Mouse (Mus musculus) liver, embryonic 12.5 days (tissue): Measurements from ENCODE around the gene Foxp1. TPM values are rescaled to one million over a fixed set of nuclear protein-coding genes. Genes with fewer than 3 reads are reported as not detected.

Experiments
- ATAC-seq: fragments of 200-750 bp; cut with Nextera tagmentation; 2 replicates; pipeline ENCODE4 v1.8.0; 2017; ENCODE audit warnings: moderate number of reproducible peaks, mild to moderate bottlenecking, moderate library complexity
- H3K27ac ChIP-seq: fragments of 300-500 bp; sonication (generic); 2 replicates; pipeline ENCODE4 v1.5.1; 2016; ENCODE audit warnings: mild to moderate bottlenecking
- H3K27me3 ChIP-seq: fragments of 300-500 bp; sonication (generic); replicated peaks from 2 replicates; pipeline ENCODE4 v1.6.1; 2016; ENCODE audit warnings: mild to moderate bottlenecking, moderate library complexity
- H3K36me3 ChIP-seq: fragments of 300-500 bp; sonication (generic); 2 replicates; pipeline ENCODE4 v1.6.1; 2016; ENCODE audit warnings: mild to moderate bottlenecking, moderate library complexity
- H3K4me1 ChIP-seq: fragments of 300-500 bp; sonication (generic); 2 replicates; pipeline ENCODE4 v1.6.1; 2016
- H3K4me2 ChIP-seq: fragments of 300-500 bp; sonication (generic); 2 replicates; pipeline ENCODE4 v1.6.1; 2016; ENCODE audit warnings: mild to moderate bottlenecking, moderate library complexity
- H3K4me3 ChIP-seq: fragments of 300-500 bp; sonication (generic); 2 replicates; pipeline ENCODE4 v1.5.1; 2016; ENCODE audit warnings: mild to moderate bottlenecking, moderate library complexity
- H3K9ac ChIP-seq: fragments of 300-500 bp; sonication (generic); 2 replicates; pipeline ENCODE4 v1.6.1; 2016; ENCODE audit warnings: mild to moderate bottlenecking, moderate library complexity
- H3K9me3 ChIP-seq: fragments of 300-500 bp; sonication (generic); replicated peaks from 2 replicates; pipeline ENCODE4 v1.6.1; 2016; ENCODE audit warnings: mild to moderate bottlenecking, moderate library complexity
- WGBS: fragments of 180-500 bp; shearing (Covaris S2); methylation state at CpG from one replicate; pipeline ENCODE4 v1.1.7; 2016; ENCODE audit not compliant: insufficient replicate concordance; 5-methylcytosine and 5-hydroxymethylcytosine counted together
- polyA plus RNA-seq: library from polyadenylated mRNA; unstranded; fragments of >200 nt; fragmentation: Nextera tagmentation; extraction: Ambion mirVana; gene quantifications from 2 replicates; pipeline ENCODE4 v1.2.1, GENCODE M21; 2016

Foxp1 gene
- polyA plus RNA-seq, 1 experiment from 2014 or later, result 25.5 TPM

DNA sequence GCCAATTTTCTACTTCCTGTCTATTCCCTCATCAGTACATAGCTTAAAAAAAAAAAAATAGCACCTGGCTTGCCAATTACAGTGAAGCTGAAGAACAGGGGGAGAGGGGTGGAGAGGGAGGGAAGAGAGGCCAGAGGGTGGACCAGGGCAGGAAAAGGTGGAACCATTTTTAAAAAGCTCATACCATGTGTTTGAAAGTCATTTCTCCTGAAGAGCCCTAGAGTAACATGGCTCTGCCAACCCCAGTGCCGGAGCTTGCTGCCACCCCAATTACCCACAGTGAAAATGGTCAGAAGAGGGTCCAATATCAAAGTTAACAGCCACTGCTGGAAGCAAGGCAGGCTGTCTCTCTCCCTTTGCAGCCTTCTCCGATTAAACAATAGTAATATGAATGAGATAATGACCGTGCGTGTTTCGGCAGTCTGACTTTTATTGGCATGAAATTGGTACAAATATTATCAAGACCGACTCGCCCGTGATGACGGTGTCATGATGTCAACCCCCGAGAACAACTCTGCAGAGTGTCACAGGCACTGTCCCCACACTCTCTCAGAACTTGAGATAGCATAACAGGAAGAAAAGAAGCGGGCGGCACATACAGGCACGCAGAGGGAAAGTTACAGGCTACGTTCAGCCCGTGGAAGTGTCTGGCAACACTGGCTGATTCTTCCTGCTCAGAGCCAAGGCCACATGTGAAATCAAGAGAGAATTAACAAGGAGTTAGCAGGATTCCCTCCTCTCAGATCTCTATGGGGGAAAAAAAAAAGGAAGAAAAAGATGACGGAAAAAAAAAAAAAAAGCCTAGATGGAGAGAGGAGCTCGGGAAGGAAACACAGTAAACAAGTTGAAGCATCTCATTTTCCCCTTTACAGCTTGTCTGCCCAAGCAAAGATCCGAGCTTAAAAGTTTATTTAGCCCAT is 427.1 kb downstream of the Foxp1 start:
- ATAC-seq, result peak; percentile 79
- WGBS, result 9% methylated on average over 18 of the region's 18 CpGs
- peak overlapping the region; percentile 56 for H3K9ac ChIP-seq
- H3K4me3 ChIP-seq, result peak overlapping the region; percentile 43
- peak overlapping the region; percentile 66 for H3K27ac ChIP-seq
- peak overlapping the region; percentile 64 for H3K4me2 ChIP-seq
- H3K4me1 ChIP-seq, result peaks cover 57% of the 10 kb centered on the region
- no peaks in the 10 kb centered on the region for H3K36me3 ChIP-seq
- H3K27me3 ChIP-seq, result no peaks in the 10 kb centered on the region
- no peaks in the 10 kb centered on the region for H3K9me3 ChIP-seq

DNA sequence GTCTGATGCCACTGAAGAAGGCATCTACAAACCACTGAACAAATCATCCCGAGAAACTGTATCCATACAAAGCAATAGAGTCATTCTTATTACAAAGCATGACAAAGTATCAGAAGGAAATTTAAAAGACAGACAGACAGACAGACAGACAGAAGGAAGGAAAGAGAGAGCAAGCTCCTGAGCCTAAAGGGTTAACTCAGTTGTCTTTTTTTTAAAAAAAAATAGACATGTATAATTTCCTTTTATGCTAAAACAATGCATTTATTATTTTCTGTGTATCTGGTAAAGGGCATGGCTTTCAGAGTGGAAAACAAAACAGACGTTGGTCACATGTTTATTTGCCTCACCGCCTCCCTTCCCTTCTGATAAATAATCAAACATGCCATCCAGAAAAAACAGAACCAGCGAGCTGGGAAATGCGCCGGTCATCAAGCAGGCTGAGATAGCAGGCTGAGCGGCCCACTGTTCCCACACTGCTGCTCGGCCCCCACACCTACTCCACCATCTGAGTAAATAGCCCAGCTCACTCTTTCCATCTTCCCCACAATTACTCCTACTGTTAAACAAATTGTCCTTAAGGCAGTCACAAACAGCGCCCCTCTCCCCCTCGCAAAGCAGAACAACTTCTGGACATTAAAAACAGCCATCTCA is 428.1 kb downstream of the Foxp1 start:
- H3K4me2 ChIP-seq, result peak overlapping the region; percentile 64
- peak overlapping the region; percentile 56 for H3K9ac ChIP-seq
- H3K4me1 ChIP-seq, result peaks cover 56% of the 10 kb centered on the region
- peak overlapping the region; percentile 66 for H3K27ac ChIP-seq
- WGBS, result 14% methylated on average over 10 of the region's 10 CpGs
- peak; percentile 42; the same call in 1 of the 2 replicates for ATAC-seq
- no peaks in the 10 kb centered on the region for H3K9me3 ChIP-seq
- no peaks in the 10 kb centered on the region for H3K27me3 ChIP-seq
- H3K4me3 ChIP-seq, result peak overlapping the region; percentile 43
- H3K36me3 ChIP-seq, result no peaks in the 10 kb centered on the region

DNA sequence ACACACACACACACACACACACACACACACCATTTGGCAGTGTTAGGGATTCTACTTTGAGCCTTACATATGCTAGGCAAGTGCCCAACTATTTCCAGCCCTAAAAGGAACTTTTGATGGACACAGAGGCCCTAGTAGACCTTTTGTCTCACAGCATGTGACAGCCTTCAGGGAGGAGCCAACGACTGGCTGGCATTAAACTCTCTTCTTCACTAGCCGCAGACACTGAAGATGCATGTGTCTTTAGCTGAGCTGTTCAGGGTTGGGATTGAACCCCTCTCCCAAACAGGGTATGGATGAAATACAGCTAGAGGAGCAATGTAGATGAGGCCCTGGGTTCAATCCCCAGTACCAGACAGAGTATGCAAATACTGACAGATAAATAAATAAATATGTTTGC is 428.7 kb downstream of the Foxp1 start:
- H3K4me3 ChIP-seq, result no peak overlapping the region
- ATAC-seq, result no peak
- no peaks in the 10 kb centered on the region for H3K27me3 ChIP-seq
- peak overlapping the region; percentile 64 for H3K4me2 ChIP-seq
- H3K9ac ChIP-seq, result no peak overlapping the region
- no peaks in the 10 kb centered on the region for H3K9me3 ChIP-seq
- H3K4me1 ChIP-seq, result peaks cover 56% of the 10 kb centered on the region
- 53% methylated on average over 2 of the region's 2 CpGs for WGBS
- H3K36me3 ChIP-seq, result no peaks in the 10 kb centered on the region
- H3K27ac ChIP-seq, result no peak overlapping the region

DNA sequence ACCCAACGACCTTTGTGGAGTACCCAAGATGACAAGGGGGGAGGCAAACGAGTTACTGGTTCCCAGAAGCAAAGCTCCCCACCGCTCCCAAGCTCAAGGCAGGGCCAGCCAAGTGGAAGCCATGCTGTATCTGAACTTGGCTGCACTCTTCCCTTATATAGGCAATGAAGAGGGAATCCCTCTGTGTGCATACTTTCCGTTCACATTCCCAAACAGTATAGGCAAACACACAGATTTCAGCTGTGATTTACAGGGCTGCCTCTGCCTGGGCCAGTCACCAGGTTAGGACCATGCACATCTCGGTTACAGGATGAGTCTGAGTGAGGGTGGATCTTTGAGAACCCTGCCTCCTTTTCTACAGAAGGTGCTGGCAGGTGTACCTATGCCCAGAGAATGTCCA is 429.3 kb downstream of the Foxp1 start:
- no peaks in the 10 kb centered on the region for H3K36me3 ChIP-seq
- H3K4me2 ChIP-seq, result no peak overlapping the region
- no peak overlapping the region for H3K27ac ChIP-seq
- no peaks in the 10 kb centered on the region for H3K27me3 ChIP-seq
- peaks cover 52% of the 10 kb centered on the region for H3K4me1 ChIP-seq
- H3K4me3 ChIP-seq, result no peak overlapping the region
- H3K9me3 ChIP-seq, result no peaks in the 10 kb centered on the region
- no peak for ATAC-seq
- no peak overlapping the region for H3K9ac ChIP-seq
- 56% methylated on average over 5 of the region's 5 CpGs for WGBS

DNA sequence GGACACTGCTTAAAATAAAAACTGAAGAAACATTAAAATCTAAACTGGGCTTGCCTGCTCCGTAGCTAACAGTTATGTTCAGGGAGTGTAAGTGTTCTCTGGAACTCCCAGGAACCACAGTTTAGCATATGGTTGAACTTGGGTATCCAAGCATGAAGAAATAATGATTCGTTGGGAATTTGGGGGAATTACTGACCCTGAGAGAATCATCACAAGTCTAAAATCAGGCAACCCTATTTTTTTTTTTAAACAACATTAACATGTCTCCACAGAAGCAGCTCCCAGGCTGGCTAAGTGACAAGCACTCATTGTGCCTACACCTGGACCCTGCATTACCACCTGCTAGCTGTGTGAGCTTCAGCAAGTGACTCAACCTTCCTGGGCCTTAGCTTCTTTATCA is 430.7 kb downstream of the Foxp1 start:
- 76% methylated on average over 2 of the region's 2 CpGs for WGBS
- peaks cover 45% of the 10 kb centered on the region for H3K4me1 ChIP-seq
- no peaks in the 10 kb centered on the region for H3K36me3 ChIP-seq
- H3K27ac ChIP-seq, result no peak overlapping the region
- no peaks in the 10 kb centered on the region for H3K27me3 ChIP-seq
- no peak overlapping the region for H3K9ac ChIP-seq
- ATAC-seq, result no peak
- no peak overlapping the region for H3K4me2 ChIP-seq
- no peak overlapping the region for H3K4me3 ChIP-seq
- no peaks in the 10 kb centered on the region for H3K9me3 ChIP-seq

DNA sequence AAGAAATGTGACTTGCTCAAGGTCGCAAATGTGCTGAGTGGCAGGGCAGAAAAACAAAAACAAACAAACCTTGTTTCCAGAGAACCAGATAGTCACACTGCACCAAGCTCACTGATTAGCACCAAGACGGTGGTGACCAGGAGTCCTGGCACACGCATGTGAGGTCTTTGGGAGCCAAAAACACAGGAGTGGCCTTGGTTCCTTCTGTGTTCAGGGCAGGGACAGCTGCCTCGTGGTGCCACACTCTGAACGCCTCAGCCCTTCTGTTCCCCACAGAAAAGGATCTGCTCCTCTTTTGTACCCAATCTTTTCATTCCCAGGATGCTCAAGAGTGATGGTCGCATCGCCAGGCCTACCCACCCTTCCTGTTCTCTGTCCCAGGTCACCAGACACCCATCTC is 434.9 kb downstream of the Foxp1 start:
- H3K4me2 ChIP-seq, result no peak overlapping the region
- H3K27me3 ChIP-seq, result no peaks in the 10 kb centered on the region
- no peak for ATAC-seq
- no peak overlapping the region for H3K4me3 ChIP-seq
- peaks cover 6% of the 10 kb centered on the region; the same call in 1 of the 2 replicates for H3K36me3 ChIP-seq
- WGBS, result 72% methylated on average over 7 of the region's 7 CpGs
- peaks cover 9% of the 10 kb centered on the region for H3K4me1 ChIP-seq
- no peaks in the 10 kb centered on the region for H3K9me3 ChIP-seq
- H3K9ac ChIP-seq, result no peak overlapping the region
- H3K27ac ChIP-seq, result no peak overlapping the region

DNA sequence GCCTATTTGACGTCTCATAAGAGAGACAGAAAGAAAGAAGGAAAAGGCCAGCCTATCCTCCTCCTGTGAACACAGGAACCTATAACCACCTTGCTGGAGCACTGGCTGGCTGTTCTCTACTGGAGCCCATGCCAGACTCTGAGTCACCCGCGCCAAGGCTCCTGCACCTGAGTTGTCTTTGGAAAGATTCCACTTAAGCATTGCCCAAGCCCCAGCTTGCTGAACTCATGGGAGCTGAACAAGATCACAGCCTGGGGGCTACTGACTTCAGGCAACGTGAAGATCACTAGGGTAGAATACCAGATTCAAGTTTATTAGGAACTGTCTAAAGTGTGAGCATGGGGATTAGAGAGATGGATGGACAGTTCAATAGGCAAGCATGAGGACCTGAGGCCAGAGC is 437.6 kb downstream of the Foxp1 start:
- Histone ChIP-seq H3K27ac (no peak overlapping the region), H3K36me3 (peaks cover 6% of the 10 kb centered on the region; the same call in 1 of the 2 replicates), H3K4me3 (no peak overlapping the region), H3K9me3 (no peaks in the 10 kb centered on the region), H3K4me2 (no peak overlapping the region), H3K9ac (no peak overlapping the region), H3K27me3 (no peaks in the 10 kb centered on the region), H3K4me1 (peaks cover 12% of the 10 kb centered on the region)
- WGBS, result 79% methylated on average over 4 of the region's 4 CpGs
- ATAC-seq, result no peak

DNA sequence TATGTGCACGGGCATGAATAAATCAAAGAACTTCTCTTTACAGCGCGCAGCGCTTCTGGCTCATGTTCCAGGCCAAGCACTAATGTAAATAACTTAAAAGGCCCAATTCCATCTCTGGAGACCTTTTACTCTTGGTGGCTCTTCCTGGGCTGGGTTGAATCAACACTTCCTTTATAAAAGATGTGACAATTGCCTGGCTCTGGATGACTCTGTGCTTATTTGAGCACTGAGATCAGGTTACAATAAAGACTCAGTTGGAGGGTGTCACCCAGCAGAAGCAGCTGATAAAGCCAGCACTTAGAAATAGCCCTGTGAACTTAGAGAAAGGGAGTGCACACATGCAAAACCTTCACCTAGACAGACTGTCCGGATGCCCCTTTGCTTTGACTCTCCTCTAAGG is 441.3 kb downstream of the Foxp1 start:
- Histone ChIP-seq H3K27ac (no peak overlapping the region), H3K9me3 (no peaks in the 10 kb centered on the region), H3K4me1 (peaks cover 12% of the 10 kb centered on the region), H3K4me2 (no peak overlapping the region), H3K36me3 (peaks cover 6% of the 10 kb centered on the region; the same call in 1 of the 2 replicates), H3K4me3 (no peak overlapping the region), H3K9ac (no peak overlapping the region), H3K27me3 (no peaks in the 10 kb centered on the region)
- WGBS, result 62% methylated on average over 5 of the region's 5 CpGs
- peak; percentile 27; the same call in 1 of the 2 replicates for ATAC-seq

DNA sequence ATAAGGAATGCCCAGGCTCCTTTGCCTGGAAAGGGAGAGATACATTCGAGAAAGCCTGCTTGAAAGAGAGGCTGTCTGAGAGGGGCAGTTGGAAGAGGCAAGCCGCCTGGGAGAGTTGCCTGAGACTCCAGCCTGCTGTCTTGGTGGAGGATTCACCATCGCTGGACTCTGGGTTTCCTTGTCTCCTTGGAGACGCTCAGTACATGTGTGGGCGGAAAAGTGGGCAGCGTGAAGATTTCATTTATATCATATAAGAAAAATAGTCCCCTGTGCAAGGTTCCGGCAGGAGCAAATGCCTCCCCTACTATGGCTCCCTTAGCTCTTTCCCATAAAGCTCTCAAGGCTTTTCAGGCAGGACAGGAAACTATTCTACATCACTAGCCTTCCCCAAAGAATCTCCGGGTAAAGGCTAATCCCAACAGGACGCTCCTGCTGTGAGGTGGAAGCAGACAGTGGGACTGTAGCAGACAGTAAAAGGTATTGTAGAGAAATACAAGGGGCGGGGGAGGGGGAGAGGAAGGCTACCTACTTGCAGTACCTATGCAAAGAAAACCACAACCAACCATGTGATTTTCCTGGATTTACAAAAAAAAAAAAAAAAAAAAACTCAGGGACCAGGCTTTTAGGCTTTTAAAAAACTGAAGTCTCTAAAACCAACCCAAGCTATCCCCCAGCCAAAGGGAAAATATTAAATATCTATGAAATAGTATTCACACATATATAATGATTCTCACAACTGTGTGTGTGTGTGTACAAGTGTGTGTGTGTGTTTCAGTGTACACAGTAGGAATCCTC is 443.3 kb downstream of the Foxp1 start:
- peaks cover 12% of the 10 kb centered on the region for H3K4me1 ChIP-seq
- no peak overlapping the region for H3K4me3 ChIP-seq
- no peak overlapping the region for H3K9ac ChIP-seq
- no peak for ATAC-seq
- 67% methylated on average over 10 of the region's 10 CpGs for WGBS
- no peaks in the 10 kb centered on the region; the same call in 1 of the 2 replicates for H3K9me3 ChIP-seq
- no peak overlapping the region for H3K4me2 ChIP-seq
- H3K36me3 ChIP-seq, result peaks cover 23% of the 10 kb centered on the region
- no peaks in the 10 kb centered on the region for H3K27me3 ChIP-seq
- no peak overlapping the region for H3K27ac ChIP-seq

DNA sequence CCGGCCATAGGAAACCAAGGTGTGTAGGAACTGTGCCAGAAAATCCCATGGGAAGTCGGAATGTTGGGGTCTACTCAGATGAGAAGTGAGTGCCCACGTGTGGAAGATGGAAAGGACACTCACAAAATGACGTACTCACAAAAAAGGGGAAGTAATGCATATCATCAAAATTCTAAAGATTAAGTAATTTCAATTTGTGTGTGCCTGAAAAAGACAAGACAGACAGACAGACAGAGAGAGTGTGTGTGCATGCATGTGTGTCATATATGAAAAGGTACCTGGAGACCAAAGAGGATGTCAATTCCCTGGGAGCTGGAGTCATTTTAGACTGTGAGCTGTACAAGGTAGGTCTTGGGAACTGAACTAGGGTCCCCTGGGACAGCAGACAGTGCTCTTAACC is 444.4 kb downstream of the Foxp1 start:
- Histone ChIP-seq H3K9ac (no peak overlapping the region), H3K4me3 (no peak overlapping the region), H3K4me2 (no peak overlapping the region), H3K27me3 (no peaks in the 10 kb centered on the region), H3K27ac (no peak overlapping the region), H3K36me3 (peaks cover 22% of the 10 kb centered on the region), H3K9me3 (no peaks in the 10 kb centered on the region; the same call in 1 of the 2 replicates), H3K4me1 (peaks cover 12% of the 10 kb centered on the region)
- WGBS, result 65% methylated on average over 4 of the region's 4 CpGs
- ATAC-seq, result no peak

DNA sequence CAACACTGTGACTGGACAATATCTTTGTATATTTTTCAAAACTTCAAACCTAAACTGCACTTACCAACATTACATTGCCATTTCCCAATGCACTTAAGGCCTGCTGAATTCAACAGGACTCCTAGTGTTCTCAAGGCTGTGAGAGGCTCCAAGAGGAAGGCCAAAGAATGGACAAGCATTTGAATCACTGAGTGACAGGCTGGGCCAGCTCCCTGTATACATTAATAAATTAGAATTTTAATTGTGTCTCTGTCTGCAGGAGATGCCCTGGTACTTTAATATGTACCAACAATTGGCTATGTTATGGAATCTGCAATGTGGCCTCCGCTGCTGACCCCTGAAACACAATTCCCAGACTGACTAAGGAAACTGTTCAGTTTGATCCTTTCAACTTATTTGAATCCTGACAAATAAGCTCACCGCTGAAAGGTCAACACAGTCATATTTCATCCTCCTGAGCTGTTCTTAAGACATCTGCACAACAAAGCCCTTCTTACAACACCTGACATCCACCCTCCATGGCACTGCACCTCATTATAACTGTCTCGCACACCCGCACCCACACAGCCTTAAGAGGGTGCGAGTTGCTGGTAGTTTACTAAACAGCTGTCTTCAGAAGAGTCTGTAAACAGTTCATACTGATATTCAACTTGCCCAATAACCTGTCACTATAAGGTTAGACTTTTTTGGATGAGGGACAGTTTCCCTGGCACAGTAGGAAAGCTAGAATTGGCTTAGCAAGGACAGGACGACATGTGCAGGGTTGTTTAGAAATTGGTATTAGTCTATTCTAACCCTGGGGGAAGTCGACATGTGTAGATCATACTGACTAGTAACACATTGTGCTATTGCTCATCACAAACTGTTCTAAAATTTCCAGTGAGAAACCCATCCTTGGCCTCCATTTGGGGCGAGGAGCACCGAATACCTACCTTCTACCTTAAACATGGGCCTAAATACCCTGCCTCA is 448.9 kb downstream of the Foxp1 start:
- WGBS, result 79% methylated on average over 9 of the region's 9 CpGs
- no peak for ATAC-seq
- Histone ChIP-seq H3K4me3 (no peak overlapping the region), H3K36me3 (peaks cover 30% of the 10 kb centered on the region), H3K27me3 (no peaks in the 10 kb centered on the region), H3K9ac (no peak overlapping the region), H3K4me2 (no peak overlapping the region), H3K4me1 (no peaks in the 10 kb centered on the region), H3K9me3 (no peaks in the 10 kb centered on the region; the same call in 1 of the 2 replicates), H3K27ac (no peak overlapping the region)
